Mouse (Mus musculus): ENCODE measurements around the gene Napb. TPM values are rescaled to one million over a fixed set of nuclear protein-coding genes. Genes with fewer than 3 reads are reported as not detected.

The Napb gene
- polyA plus RNA-seq, 1 experiment, result 141 TPM

GRCm38 (mm10) chr2:148679346-148679745 lies 52.9 kb downstream of the Napb start:
- TF ChIP-seq CTCF (IDR thresholded peaks at IDR 0.05; ENCODE audit: insufficient read depth, low read depth, low read length) (no peak), POLR2A (IDR thresholded peaks at IDR 0.05; ENCODE audit: insufficient read depth, low read depth, low read length) (no peak)
- H3K4me1 ChIP-seq (ENCODE audit: control insufficient read depth, insufficient read depth, low read length), result peaks cover 17% of the 10 kb centered on the region
- 2% methylated on average over 9 of the region's 9 CpGs for WGBS
- H3K27ac ChIP-seq (ENCODE audit: insufficient read depth, low read depth, low read length), result peak overlapping the region; percentile 73
- no peak overlapping the region for H3K4me3 ChIP-seq (ENCODE audit: insufficient read depth, low read depth, low read length)

- H3K4me3 ChIP-seq (ENCODE audit: insufficient read depth, low read depth, low read length), result peak overlapping the region; percentile 65
- TF ChIP-seq POLR2A (IDR thresholded peaks at IDR 0.05; ENCODE audit: insufficient read depth, low read depth, low read length) (0 out of 2 replicates have a peak, but pooled peaks have one; percentile 24), CTCF (IDR thresholded peaks at IDR 0.05; ENCODE audit: insufficient read depth, low read depth, low read length) (no peak)
- 3% methylated on average over 26 of the region's 26 CpGs for WGBS
- H3K27ac ChIP-seq (ENCODE audit: insufficient read depth, low read depth, low read length), result peak overlapping the region; percentile 93
- peaks cover 20% of the 10 kb centered on the region for H3K4me1 ChIP-seq (ENCODE audit: control insufficient read depth, insufficient read depth, low read length)
These were observed 54.5 kb downstream of the Napb start for GRCm38 (mm10) chr2:148677801-148678200.

GRCm38 (mm10) chr2:148672199-148673096 lies 59.8 kb downstream of the Napb start, which contains the start of gene Nxt1:
Nxt1 (plus strand) TSS chr2:148672601.
- peak within 1 kb of the TSS; percentile 71 for H3K27ac ChIP-seq (ENCODE audit: insufficient read depth, low read depth, low read length)
- H3K4me1 ChIP-seq (ENCODE audit: control insufficient read depth, insufficient read depth, low read length), result peaks cover 5% of the 10 kb centered on the region; the same call in 1 of the 2 replicates
- 1% methylated on average over 58 of the region's 58 CpGs for WGBS
- H3K4me3 ChIP-seq (ENCODE audit: insufficient read depth, low read depth, low read length), result peak within 1 kb of the TSS; percentile 74
- TF ChIP-seq POLR2A (IDR thresholded peaks at IDR 0.05; ENCODE audit: insufficient read depth, low read depth, low read length) (peak; percentile 75), CTCF (IDR thresholded peaks at IDR 0.05; ENCODE audit: insufficient read depth, low read depth, low read length) (no peak)

GRCm38 (mm10) chr2:148663458-148663857 lies 68.8 kb downstream of the Napb start:
- H3K27ac ChIP-seq (ENCODE audit: insufficient read depth, low read depth, low read length), result no peak overlapping the region
- H3K4me3 ChIP-seq (ENCODE audit: insufficient read depth, low read depth, low read length), result no peak overlapping the region
- no peaks in the 10 kb centered on the region for H3K4me1 ChIP-seq (ENCODE audit: control insufficient read depth, insufficient read depth, low read length)
- TF ChIP-seq POLR2A (IDR thresholded peaks at IDR 0.05; ENCODE audit: insufficient read depth, low read depth, low read length) (no peak), CTCF (IDR thresholded peaks at IDR 0.05; ENCODE audit: insufficient read depth, low read depth, low read length) (no peak)
- WGBS, result 98% methylated on average over 1 of the region's 1 CpGs

- Histone ChIP-seq H3K4me1 (ENCODE audit: control insufficient read depth, insufficient read depth, low read length) (no peaks in the 10 kb centered on the region), H3K4me3 (ENCODE audit: insufficient read depth, low read depth, low read length) (no peak overlapping the region), H3K27ac (ENCODE audit: insufficient read depth, low read depth, low read length) (no peak overlapping the region)
- 0% methylated on average over 3 of the region's 3 CpGs for WGBS
- TF ChIP-seq POLR2A (IDR thresholded peaks at IDR 0.05; ENCODE audit: insufficient read depth, low read depth, low read length) (no peak), CTCF (IDR thresholded peaks at IDR 0.05; ENCODE audit: insufficient read depth, low read depth, low read length) (no peak)
These were observed 77.3 kb downstream of the Napb start for GRCm38 (mm10) chr2:148654961-148655360.

GRCm38 (mm10) chr2:148650587-148651357 lies 81.5 kb downstream of the Napb start:
- Histone ChIP-seq H3K4me1 (ENCODE audit: control insufficient read depth, insufficient read depth, low read length) (no peaks in the 10 kb centered on the region), H3K27ac (ENCODE audit: insufficient read depth, low read depth, low read length) (no peak overlapping the region), H3K4me3 (ENCODE audit: insufficient read depth, low read depth, low read length) (no peak overlapping the region)
- TF ChIP-seq CTCF (IDR thresholded peaks at IDR 0.05; ENCODE audit: insufficient read depth, low read depth, low read length) (no peak), POLR2A (IDR thresholded peaks at IDR 0.05; ENCODE audit: insufficient read depth, low read depth, low read length) (no peak)
- WGBS, result 25% methylated on average over 3 of the region's 3 CpGs

- TF ChIP-seq POLR2A (IDR thresholded peaks at IDR 0.05; ENCODE audit: insufficient read depth, low read depth, low read length) (no peak), CTCF (IDR thresholded peaks at IDR 0.05; ENCODE audit: insufficient read depth, low read depth, low read length) (no peak)
- Histone ChIP-seq H3K4me3 (ENCODE audit: insufficient read depth, low read depth, low read length) (no peak overlapping the region), H3K27ac (ENCODE audit: insufficient read depth, low read depth, low read length) (no peak overlapping the region), H3K4me1 (ENCODE audit: control insufficient read depth, insufficient read depth, low read length) (no peaks in the 10 kb centered on the region)
- 44% methylated on average over 6 of the region's 6 CpGs for WGBS
These were observed 87.8 kb downstream of the Napb start for GRCm38 (mm10) chr2:148644421-148645000.

Other genes starting within 250 kb of the Napb start
- gene Nxt1, start 59.9 kb downstream of the Napb start, polyA plus RNA-seq (2012; ENCODE audit: insufficient read depth, insufficient read length, low replicate concordance, missing spikeins), result not detected in 2 replicates
- not detected in 2 replicates for gene Gzf1, start 51.4 kb downstream of the Napb start, polyA plus RNA-seq (2012; ENCODE audit: insufficient read depth, insufficient read length, low replicate concordance, missing spikeins)
- not detected in 2 replicates for gene Cstl1, start 17.9 kb upstream of the Napb start, polyA plus RNA-seq (2012; ENCODE audit: insufficient read depth, insufficient read length, low replicate concordance, missing spikeins)
- not detected in 2 replicates for gene Cst11, start 39.0 kb upstream of the Napb start, polyA plus RNA-seq (2012; ENCODE audit: insufficient read depth, insufficient read length, low replicate concordance, missing spikeins)
- not detected in 2 replicates for gene 8030411F24Rik, start 49.5 kb upstream of the Napb start, polyA plus RNA-seq (2012; ENCODE audit: insufficient read depth, insufficient read length, low replicate concordance, missing spikeins)
- not detected in 2 replicates for gene Cst12, start 56.9 kb upstream of the Napb start, polyA plus RNA-seq (2012; ENCODE audit: insufficient read depth, insufficient read length, low replicate concordance, missing spikeins)
- not detected in 2 replicates for gene Cst8, start 66.3 kb upstream of the Napb start, polyA plus RNA-seq (2012; ENCODE audit: insufficient read depth, insufficient read length, low replicate concordance, missing spikeins)
- not detected in 2 replicates for gene Cst13, start 87.6 kb upstream of the Napb start, polyA plus RNA-seq (2012; ENCODE audit: insufficient read depth, insufficient read length, low replicate concordance, missing spikeins)
- gene Cst9, start 102.7 kb upstream of the Napb start, polyA plus RNA-seq (2012; ENCODE audit: insufficient read depth, insufficient read length, low replicate concordance, missing spikeins), result not detected in 2 replicates
- not detected in 2 replicates for gene 9230104L09Rik, start 132.6 kb upstream of the Napb start, polyA plus RNA-seq (2012; ENCODE audit: insufficient read depth, insufficient read length, low replicate concordance, missing spikeins)
- 616 and 1,102 TPM in 2 replicates for gene Cst3, start 143.2 kb upstream of the Napb start, polyA plus RNA-seq (2012; ENCODE audit: insufficient read depth, insufficient read length, low replicate concordance, missing spikeins)

Measured in olfactory bulb, adult 2 months (tissue).